Mouse (Mus musculus): ENCODE measurements around the gene Ric3.

The Ric3 gene

DNA sequence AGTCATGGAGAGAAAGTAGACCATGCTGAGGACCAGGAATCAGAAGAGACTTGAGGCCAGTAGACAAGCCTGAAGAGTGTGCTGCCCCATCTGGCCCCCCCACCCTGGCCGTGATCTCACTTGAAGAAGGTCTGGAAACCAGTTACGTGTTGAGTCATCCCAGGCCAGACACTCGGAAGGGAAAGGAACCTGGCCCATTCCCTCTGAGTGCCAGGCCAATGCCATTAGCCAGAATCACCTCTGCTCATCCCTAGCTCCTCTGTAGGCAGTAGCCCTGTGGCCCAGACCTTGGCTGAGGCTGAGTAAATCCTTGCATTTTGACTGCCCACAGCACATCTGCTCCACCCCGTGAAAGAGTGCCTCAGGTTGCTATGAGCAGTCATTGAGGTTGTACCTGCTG is 81.2 kb downstream of the Ric3 start:
- DNase-seq (ENCODE audit: low read depth in 1 of 2, low spot score in 2 of 2): no peak

DNA sequence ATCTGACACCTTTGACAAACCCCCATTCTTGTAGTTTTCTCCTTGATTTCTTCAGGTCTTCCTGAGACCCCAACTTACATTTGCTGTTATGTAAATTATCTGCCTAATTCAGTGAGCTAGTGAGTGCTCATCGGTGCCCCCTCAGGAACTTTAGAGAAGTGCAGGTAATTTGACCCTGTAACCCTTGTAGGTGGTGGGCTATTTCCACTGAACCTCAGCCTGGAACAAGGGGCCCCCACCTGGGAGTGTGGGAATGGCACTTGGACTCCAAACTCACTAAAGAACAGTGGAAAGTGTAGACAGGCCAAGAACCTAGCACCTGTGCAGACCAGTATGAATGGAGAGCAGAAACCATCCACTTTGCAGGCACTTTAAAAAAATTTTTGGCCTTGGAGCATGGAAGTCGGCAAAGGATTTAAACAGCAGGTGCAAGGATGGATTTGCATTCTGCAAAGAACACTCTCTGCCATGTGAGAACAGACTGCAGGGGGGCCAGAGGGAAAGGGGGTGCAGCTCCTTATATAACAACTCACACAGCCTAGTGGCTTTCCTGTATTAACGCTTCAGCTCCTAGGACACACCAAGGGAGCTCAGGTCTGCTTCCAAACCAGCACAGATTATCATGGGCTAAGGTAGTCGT is 82.7 kb downstream of the Ric3 start:
- no peak for DNase-seq (ENCODE audit: low read depth in 1 of 2, low spot score in 2 of 2)

DNA sequence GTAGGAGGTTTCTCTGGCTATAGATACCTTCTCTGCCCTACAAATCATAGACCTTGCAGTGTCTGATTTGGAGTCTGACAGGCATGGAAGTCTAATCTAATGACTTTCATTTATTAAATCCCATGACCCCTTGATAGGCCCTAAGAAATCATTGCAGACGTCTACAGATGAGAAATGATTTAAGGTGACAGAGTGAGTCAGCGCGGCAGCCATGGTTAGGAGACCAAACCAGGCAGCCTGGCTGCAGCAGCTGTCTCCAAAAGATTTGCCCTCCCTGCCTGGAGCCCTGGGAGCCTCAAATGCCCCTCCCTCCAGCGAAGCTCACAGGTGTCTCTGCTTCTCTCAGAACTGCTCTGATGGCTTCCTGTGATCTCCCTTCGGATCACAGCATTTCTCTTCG is 87.0 kb downstream of the Ric3 start:
- DNase-seq (ENCODE audit: low read depth in 1 of 2, low spot score in 2 of 2): no peak

DNA sequence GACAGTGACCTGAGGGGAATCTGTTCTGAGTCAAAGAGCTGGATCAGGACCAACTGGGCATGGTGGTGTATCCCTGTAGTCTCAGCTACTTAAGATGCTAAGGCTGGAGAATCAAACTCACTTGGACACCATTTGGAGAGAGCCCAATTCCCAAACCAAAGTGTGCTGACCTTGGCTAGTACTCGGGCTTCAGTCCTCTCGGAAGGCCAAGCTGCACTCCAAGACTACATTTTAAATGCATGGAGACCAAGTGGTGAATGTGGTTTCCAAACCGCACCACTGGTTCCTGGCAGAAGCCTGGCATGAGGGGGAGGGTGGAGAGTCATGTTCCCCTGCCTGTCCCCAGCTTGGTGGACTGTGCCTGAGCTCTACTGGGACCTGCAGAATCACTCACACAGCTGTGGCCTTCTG is 89.2 kb downstream of the Ric3 start:
- no peak for DNase-seq (ENCODE audit: low read depth in 1 of 2, low spot score in 2 of 2)

DNA sequence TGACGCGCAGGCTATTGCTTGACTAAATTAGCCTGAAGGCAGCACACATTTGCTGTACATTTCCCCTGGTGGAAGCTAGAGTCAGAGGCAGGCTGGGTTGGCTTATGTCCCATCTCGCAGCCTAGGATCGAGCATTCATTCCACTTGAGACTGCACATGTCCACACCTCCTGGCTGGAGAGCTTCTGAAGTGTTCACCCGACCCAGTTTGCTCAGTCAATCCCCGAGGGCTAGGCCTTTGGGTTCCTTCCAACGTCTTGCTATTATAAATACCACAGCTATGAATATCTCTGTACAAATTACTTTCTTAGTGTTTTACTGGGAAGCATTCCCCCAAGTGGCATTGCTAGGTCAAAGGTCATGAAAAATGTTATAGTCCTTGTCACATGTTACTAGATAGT is 89.9 kb downstream of the Ric3 start:
- DNase-seq (ENCODE audit: low read depth in 1 of 2, low spot score in 2 of 2): no peak

DNA sequence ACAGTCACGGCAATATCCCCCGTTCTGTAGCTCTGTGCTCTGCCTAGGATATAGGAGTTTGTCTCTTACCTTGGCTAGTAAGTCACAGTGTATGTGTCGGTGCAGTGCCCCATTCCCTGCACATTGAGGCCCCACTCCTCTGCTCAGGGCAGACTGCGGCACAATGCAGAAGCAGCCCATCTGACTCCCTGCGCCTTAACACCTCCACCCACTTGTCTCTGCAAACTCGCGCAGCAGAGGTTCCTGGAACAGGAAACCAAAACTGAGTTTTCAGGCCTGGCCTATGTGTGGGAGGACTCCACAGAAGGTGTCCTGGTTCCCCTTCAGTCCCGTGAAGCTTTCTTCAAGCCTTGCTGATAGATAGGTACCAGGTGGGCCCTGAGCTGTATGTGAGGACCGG is 91.9 kb downstream of the Ric3 start:
- no peak for DNase-seq (ENCODE audit: low read depth in 1 of 2, low spot score in 2 of 2)

DNA sequence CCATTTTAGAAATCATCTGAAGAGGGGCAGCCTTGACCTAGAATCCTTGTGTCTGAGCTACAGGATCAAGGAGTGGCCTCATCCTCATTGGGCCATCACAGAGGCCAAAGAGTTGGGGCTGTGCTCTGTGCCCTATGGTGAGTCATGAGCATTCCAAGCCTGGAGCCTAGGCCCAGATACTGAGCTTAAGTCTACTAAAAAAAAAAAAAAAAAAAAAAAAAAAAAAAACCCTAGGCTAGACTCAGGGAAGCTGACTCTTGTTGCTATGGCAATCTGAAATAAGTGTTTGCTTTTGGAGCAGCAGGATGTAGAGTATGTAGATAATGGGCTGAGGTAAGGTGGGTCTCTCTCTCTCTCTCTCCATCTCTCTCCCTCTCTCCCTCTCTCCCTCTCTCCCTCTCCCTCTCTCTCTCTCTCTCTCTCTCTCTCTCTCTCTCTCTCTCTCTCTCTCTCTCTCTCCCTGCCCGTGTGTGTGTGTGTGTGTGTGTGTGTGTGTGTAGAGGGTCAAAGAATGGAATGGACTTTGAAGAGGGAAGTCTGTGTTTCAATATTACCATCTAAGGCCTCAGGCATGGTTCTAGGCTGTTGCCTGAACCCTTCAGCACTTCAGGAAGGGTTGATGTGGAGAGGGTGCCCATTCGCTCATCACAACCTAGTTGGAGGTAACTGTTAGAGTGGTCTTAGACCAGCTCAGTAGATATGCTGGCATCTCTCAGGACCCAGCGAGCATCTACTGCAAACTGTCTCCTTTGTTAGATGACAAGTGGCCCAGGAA is 97.0 kb downstream of the Ric3 start:
- DNase-seq (ENCODE audit: low read depth in 1 of 2, low spot score in 2 of 2): no peak

Data from monocyte, adult 2 months (primary cell).